Mouse (Mus musculus) liver, embryonic 14.5 days (tissue): ENCODE data around the gene Paxbp1.

ENCODE experiments used
- CTCF ChIP-seq: IDR thresholded peaks from 2 replicates; pipeline ENCODE4 v1.5.1; 2016; ENCODE audit warnings: antibody characterized with exemption, low read depth, control low read depth
- EP300 ChIP-seq: IDR thresholded peaks from 2 replicates; pipeline ENCODE4 v1.6.1; 2016; ENCODE audit warnings: antibody characterized with exemption, low read depth

- TF ChIP-seq CTCF, result no peak
- no peak for TF ChIP-seq EP300
Measured at GRCm38 (mm10) chr16:91042640-91043039, 1.7 kb downstream of the Paxbp1 start.
